Mouse (Mus musculus) intestine, postnatal 0 days (tissue): ENCODE results near the gene Nell1. TPM values are rescaled to one million over a fixed set of nuclear protein-coding genes. Genes with fewer than 3 reads are reported as not detected.
"Not testable (repeated sequence)": the region's sequence is repeated elsewhere in the genome, so short reads cannot be mapped to it uniquely, and the experiment has no call there.

ENCODE experiments used
- ATAC-seq: fragments of 200-750 bp; cut with Nextera tagmentation; 2 replicates; pipeline ENCODE4 v1.8.0; 2017; ENCODE audit warnings: mild to moderate bottlenecking, moderate TSS enrichment, moderate library complexity
- H3K27ac ChIP-seq: fragments of 300-500 bp; sonication (generic); 2 replicates; pipeline ENCODE4 v1.5.1; 2014; ENCODE audit warnings: mild to moderate bottlenecking, low read depth, low read length, moderate library complexity
- H3K27me3 ChIP-seq: fragments of 300-500 bp; sonication (generic); replicated peaks from 2 replicates; pipeline ENCODE4 v1.6.1; 2014; ENCODE audit warnings: low read length, mixed read lengths; ENCODE audit not compliant: control insufficient read depth, insufficient read depth
- H3K36me3 ChIP-seq: fragments of 300-500 bp; sonication (generic); 2 replicates; pipeline ENCODE4 v1.6.1; 2014; ENCODE audit warnings: mild to moderate bottlenecking, moderate library complexity; ENCODE audit not compliant: control insufficient read depth, insufficient read depth
- H3K4me1 ChIP-seq: fragments of 300-500 bp; sonication (generic); replicated peaks from 2 replicates; pipeline ENCODE4 v1.6.1; 2014; ENCODE audit warnings: antibody characterized with exemption, low read length, mixed read lengths; ENCODE audit not compliant: control insufficient read depth, insufficient read depth
- H3K4me2 ChIP-seq: fragments of 300-500 bp; sonication (generic); replicated peaks from 2 replicates; pipeline ENCODE4 v1.6.1; 2014; ENCODE audit warnings: low read depth, mild to moderate bottlenecking, moderate library complexity
- H3K4me3 ChIP-seq: fragments of 300-500 bp; sonication (generic); 2 replicates; pipeline ENCODE4 v1.5.1; 2014; ENCODE audit warnings: low read depth, low read length
- H3K9ac ChIP-seq: fragments of 300-500 bp; sonication (generic); 2 replicates; pipeline ENCODE4 v1.6.1; 2014; ENCODE audit warnings: mild to moderate bottlenecking, low read depth, low read length
- H3K9me3 ChIP-seq: fragments of 300-500 bp; sonication (generic); 2 replicates; pipeline ENCODE4 v1.6.1; 2016; ENCODE audit warnings: mixed run types; ENCODE audit not compliant: control insufficient read depth
- CTCF ChIP-seq: sonication (generic); IDR thresholded peaks from 2 replicates; pipeline ENCODE4 v1.5.1; 2016; ENCODE audit warnings: low read depth, mild to moderate bottlenecking, control low read depth, antibody characterized with exemption, moderate library complexity
- WGBS: fragments of 180-500 bp; shearing (Covaris S2); extraction: QIAGEN DNeasy Blood & Tissue Kit; methylation state at CpG from one replicate; pipeline ENCODE4 v1.1.7; 2014; 5-methylcytosine and 5-hydroxymethylcytosine counted together
- polyA plus RNA-seq: library from polyadenylated mRNA; unstranded; fragments of >200 nt; fragmentation: Nextera tagmentation; extraction: Ambion mirVana; gene quantifications from 2 replicates; pipeline ENCODE4 v1.2.1, GENCODE M21; 2015

Nell1 gene
- polyA plus RNA-seq: 1.8 and 1.9 TPM in 2 replicates

- Histone ChIP-seq H3K4me3 (peak within 1 kb of the TSS; percentile 35), H3K27me3 (peaks cover 29% of the 10 kb centered on the region), H3K9me3 (no peaks in the 10 kb centered on the region), H3K4me1 (no peaks in the 10 kb centered on the region), H3K27ac (no peak within 1 kb of the TSS), H3K36me3 (no peaks in the 10 kb centered on the region), H3K9ac (no peak within 1 kb of the TSS), H3K4me2 (peak within 1 kb of the TSS; percentile 70)
- no peak for ATAC-seq
- 1% methylated on average over 52 of the region's 52 CpGs for WGBS
- no peak for TF ChIP-seq CTCF
Observed at GRCm38 (mm10) chr7:49974841-49975440, at the start of gene Nell1. Nell1 (plus strand) TSS chr7:49974864.

DNA sequence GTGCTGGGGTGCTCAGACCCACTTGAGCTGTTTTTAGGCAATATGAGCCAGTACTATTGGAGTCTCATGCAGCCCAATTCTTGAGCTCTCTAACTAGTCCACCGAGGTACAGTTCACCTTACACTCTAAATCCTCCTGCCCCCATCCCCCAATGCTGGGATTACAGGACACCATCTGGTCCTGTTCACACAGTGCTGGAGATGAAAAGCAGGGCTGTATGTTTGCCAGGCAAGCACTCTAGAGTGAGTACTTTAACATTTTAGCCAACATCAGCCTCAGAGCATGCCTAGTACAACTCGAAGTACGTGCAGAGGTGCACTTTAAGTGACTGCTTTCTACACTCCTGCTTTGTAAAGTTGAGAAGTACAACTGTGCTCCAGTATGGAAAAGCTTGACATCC is 46.1 kb upstream of the Nell1 start:
- no peak for ATAC-seq
- 63% methylated on average over 3 of the region's 3 CpGs for WGBS
- Histone ChIP-seq H3K4me1 (no peaks in the 10 kb centered on the region), H3K9ac (no peak overlapping the region), H3K4me3 (no peak overlapping the region), H3K9me3 (no peaks in the 10 kb centered on the region), H3K4me2 (no peak overlapping the region), H3K36me3 (no peaks in the 10 kb centered on the region), H3K27ac (no peak overlapping the region), H3K27me3 (no peaks in the 10 kb centered on the region)
- TF ChIP-seq CTCF: no peak

DNA sequence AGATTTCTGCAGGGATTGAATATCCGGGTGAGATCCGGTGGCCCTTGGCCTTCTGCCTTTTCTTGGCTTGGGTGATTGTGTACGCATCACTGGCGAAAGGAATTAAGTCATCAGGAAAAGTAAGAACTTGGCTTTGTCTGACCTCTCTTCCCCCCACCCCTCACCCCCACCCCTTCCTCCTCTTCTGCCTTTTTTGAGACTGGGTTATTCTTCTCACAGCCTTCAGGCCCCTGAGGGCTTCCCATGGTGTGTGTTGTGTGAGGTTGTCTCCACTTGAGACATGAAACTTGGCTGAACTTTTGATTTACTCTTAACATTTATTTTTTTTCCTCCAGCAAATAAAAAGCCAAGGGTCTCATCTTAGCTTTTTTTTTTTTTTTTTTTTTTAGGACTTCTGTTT is 44.7 kb upstream of the Nell1 start:
- Histone ChIP-seq H3K27ac (no peak overlapping the region), H3K9me3 (no peaks in the 10 kb centered on the region), H3K4me3 (no peak overlapping the region), H3K27me3 (no peaks in the 10 kb centered on the region), H3K36me3 (no peaks in the 10 kb centered on the region), H3K4me1 (no peaks in the 10 kb centered on the region), H3K9ac (no peak overlapping the region), H3K4me2 (no peak overlapping the region)
- no peak for TF ChIP-seq CTCF
- WGBS: 80% methylated on average over 4 of the region's 4 CpGs
- no peak for ATAC-seq

- H3K9me3 ChIP-seq, H3K27me3 ChIP-seq, H3K4me1 ChIP-seq, H3K36me3 ChIP-seq, H3K9ac ChIP-seq, ATAC-seq, H3K4me3 ChIP-seq, H3K27ac ChIP-seq, H3K4me2 ChIP-seq: not testable (repeated sequence)
- WGBS: 81% methylated on average over 14 of the region's 14 CpGs
Observed at GRCm38 (mm10) chr7:49933386-49934115, 41.1 kb upstream of the Nell1 start.

DNA sequence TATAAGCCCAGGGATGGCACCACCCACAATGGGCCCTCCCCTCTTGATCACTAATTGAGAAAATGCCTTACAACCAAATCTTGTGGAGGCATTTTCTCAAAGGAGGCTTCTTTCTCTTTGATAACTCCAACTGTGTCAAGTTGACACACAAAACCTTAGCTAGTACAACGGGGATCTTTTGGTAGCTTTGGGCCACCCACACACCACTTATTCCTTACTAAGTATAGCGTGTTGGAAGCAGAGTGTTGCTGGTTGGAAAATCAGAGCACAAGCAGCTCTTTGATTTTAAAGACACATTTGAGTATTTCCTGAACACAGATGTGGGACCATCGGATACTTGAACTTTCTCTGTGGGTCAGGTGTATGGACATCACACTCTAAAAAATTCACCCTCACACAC is 37.8 kb upstream of the Nell1 start:
- no peak overlapping the region for H3K4me2 ChIP-seq
- H3K27me3 ChIP-seq: no peaks in the 10 kb centered on the region
- TF ChIP-seq CTCF: no peak
- no peak for ATAC-seq
- H3K4me3 ChIP-seq: no peak overlapping the region
- H3K9ac ChIP-seq: no peak overlapping the region
- 88% methylated on average over 3 of the region's 3 CpGs for WGBS
- no peak overlapping the region for H3K27ac ChIP-seq
- H3K4me1 ChIP-seq: no peaks in the 10 kb centered on the region
- no peaks in the 10 kb centered on the region for H3K9me3 ChIP-seq
- H3K36me3 ChIP-seq: no peaks in the 10 kb centered on the region

- Histone ChIP-seq H3K36me3 (no peaks in the 10 kb centered on the region), H3K4me1 (no peaks in the 10 kb centered on the region), H3K27me3 (no peaks in the 10 kb centered on the region), H3K27ac (no peak overlapping the region), H3K4me2 (no peak overlapping the region), H3K9me3 (no peaks in the 10 kb centered on the region), H3K4me3 (no peak overlapping the region), H3K9ac (no peak overlapping the region)
- ATAC-seq: no peak
- no peak for TF ChIP-seq CTCF
- 68% methylated on average over 3 of the region's 3 CpGs for WGBS
Observed at GRCm38 (mm10) chr7:49942023-49942422, 32.6 kb upstream of the Nell1 start.
